In the genomic region with DNA sequence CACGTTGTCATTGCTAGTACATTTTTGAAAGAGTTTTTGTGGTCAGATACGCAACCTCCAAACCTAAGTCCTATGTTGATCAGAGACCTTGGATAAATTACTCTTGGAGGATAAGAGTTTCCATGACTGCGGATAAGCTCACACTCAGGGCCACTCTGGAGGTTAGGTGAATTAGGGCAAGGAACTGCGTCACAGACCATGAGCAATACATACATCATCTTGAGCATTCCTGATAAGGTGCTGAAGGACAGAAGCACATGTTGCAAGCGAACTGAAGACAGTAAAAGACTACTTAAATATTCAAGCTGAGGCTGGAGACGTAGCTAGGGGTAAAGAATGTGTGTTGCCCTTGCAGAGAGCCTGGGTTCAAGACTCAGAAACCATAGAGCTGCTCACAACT, we compare ENCODE assay signal across 9 mouse cellular contexts. TPM values are rescaled to one million over a fixed set of nuclear protein-coding genes. Genes with fewer than 3 reads are reported as not detected.
DNase-seq lines count a peak whose midpoint lies in the region; ATAC-seq and TF ChIP-seq lines count a peak whose summit lies in the region.
"Had no signal": no experiment of that assay in that cellular context is flagged by ENCODE, and none has a peak within 500 bp of the region (broad histone marks: within the 10 kb centered on the region; RNA-seq: fewer than 3 reads in every experiment).

No protein-coding gene starts in this region.

- peak overlapping the region; percentile 95 for H3K27ac ChIP-seq in heart, postnatal 0 days (ENCODE audit: low read depth)
- peak overlapping the region; percentile 93; the same call in 1 of the 2 replicates for H3K27ac ChIP-seq in liver, postnatal 0 days (ENCODE audit: low read depth)

- TF ChIP-seq POLR2A in lung, adult 2 months (IDR thresholded peaks at IDR 0.05; ENCODE audit: borderline replicate concordance, extremely low read depth, low read depth, low read length) = no peak

- no peak for ATAC-seq in heart, postnatal 0 days (ENCODE audit: insufficient read depth, low read depth)
- ATAC-seq in liver, postnatal 0 days = no peak

- intact Hi-C loops in heart, postnatal 25 days (cut with DNase I) = loop anchor here (5.0 kb wide), 1 partner anchor 203 kb away; a partner anchor contains a TSS

- H3K4me1 ChIP-seq in heart, postnatal 0 days (ENCODE audit: control insufficient read depth, insufficient read depth) = peaks cover 9% of the 10 kb centered on the region; the same call in 1 of the 2 replicates
- H3K4me1 ChIP-seq in lung, adult 2 months (ENCODE audit: control insufficient read depth, insufficient read depth, low read length) = no peaks in the 10 kb centered on the region; the same call in 1 of the 2 replicates
- H3K4me1 ChIP-seq in liver, postnatal 0 days (ENCODE audit: insufficient read depth) = peaks cover 18% of the 10 kb centered on the region; the same call in 1 of the 2 replicates

- no peaks in the 10 kb centered on the region for H3K27me3 ChIP-seq in heart, postnatal 0 days (ENCODE audit: control insufficient read depth, insufficient read depth, low read length)
- H3K27me3 ChIP-seq in liver, postnatal 0 days (ENCODE audit: insufficient read depth, low read length) = no peaks in the 10 kb centered on the region

- no peaks in the 10 kb centered on the region for H3K9me3 ChIP-seq in heart, postnatal 0 days (replicated peaks; ENCODE audit: control insufficient read depth, low read length)
- H3K9me3 ChIP-seq in liver, postnatal 0 days (ENCODE audit: low read length) = no peaks in the 10 kb centered on the region
- H3K9me3 ChIP-seq: midbrain, embryonic 12.5 days had no signal

- peak; percentile 85 for DNase-seq in adrenal gland, adult 2 months
- no peak for DNase-seq in adrenal gland, adult 18-20 months (ENCODE audit: low spot score in 2 of 2)
- no peak for DNase-seq in heart, postnatal 0 days (ENCODE audit: low spot score)
- no peak for DNase-seq in heart, postnatal 25 days (ENCODE audit: low spot score)
- peak; percentile 18 for DNase-seq in lung, postnatal 36 days
- no peak for DNase-seq in lung, adult 2 months
- no peak for DNase-seq in liver, postnatal 0 days
- no peak for DNase-seq in cerebellum, postnatal 4 days (ENCODE audit: low spot score in 2 of 2)

- H3K4me3 ChIP-seq in heart, postnatal 0 days (ENCODE audit: low read depth, low read length) = peak overlapping the region; percentile 97; the same call in 1 of the 2 replicates
- no peak overlapping the region for H3K4me3 ChIP-seq in lung, adult 2 months (replicated peaks; ENCODE audit: extremely low read depth, low read depth, low read length)
- H3K4me3 ChIP-seq in liver, postnatal 0 days (ENCODE audit: low read depth, low read length) = no peak overlapping the region

- peak overlapping the region; percentile 89 for H3K4me2 ChIP-seq in heart, postnatal 0 days (ENCODE audit: low read depth, low read length)
- H3K4me2 ChIP-seq in liver, postnatal 0 days (ENCODE audit: low read depth, low read length) = peak overlapping the region; percentile 85; the same call in 1 of the 2 replicates

- whole genome bisulfite sequencing in heart, postnatal 0 days = 61% methylated on average over 6 of the region's 6 CpGs
- 60% methylated on average over 6 of the region's 6 CpGs for WGBS in lung, adult 2 months
- 67% methylated on average over 6 of the region's 6 CpGs for WGBS in liver, postnatal 0 days (ENCODE audit: insufficient replicate concordance)

- H3K36me3 ChIP-seq in heart, postnatal 0 days (replicated peaks; ENCODE audit: control insufficient read depth, insufficient read depth, low read length) = no peaks in the 10 kb centered on the region
- H3K36me3 ChIP-seq in liver, postnatal 0 days (replicated peaks; ENCODE audit: insufficient read depth, low read length) = no peaks in the 10 kb centered on the region
- H3K36me3 ChIP-seq: midbrain, embryonic 12.5 days had no signal

- TF ChIP-seq EP300 in heart, postnatal 0 days (IDR thresholded peaks at IDR 0.05; ENCODE audit: low read depth) = no peak
- no peak for TF ChIP-seq EP300 in liver, postnatal 0 days (IDR thresholded peaks at IDR 0.05; ENCODE audit: low read depth)

- H3K9ac ChIP-seq in heart, postnatal 0 days (replicated peaks; ENCODE audit: low read depth, low read length) = no peak overlapping the region
- no peak overlapping the region for H3K9ac ChIP-seq in liver, postnatal 0 days (replicated peaks)

- no peak for TF ChIP-seq CTCF in heart, postnatal 0 days (IDR thresholded peaks at IDR 0.05; ENCODE audit: low read depth)
- TF ChIP-seq CTCF in lung, adult 2 months (IDR thresholded peaks at IDR 0.05; ENCODE audit: insufficient read depth, low read length) = no peak
- no peak for TF ChIP-seq CTCF in liver, postnatal 0 days (IDR thresholded peaks at IDR 0.05; ENCODE audit: low read depth)

RNA-seq across cellular contexts. Expression of a gene that starts 0.8 kb away (rescaled TPM):
- total RNA-seq in adrenal gland, adult 2 months (2021) = 1,000 to 10,000 TPM; 1,986 to 2,305 TPM
- polyA plus RNA-seq in adrenal gland, adult 2 months (2012; rRNA removed) = 10,930 and 16,655 TPM in 2 replicates
- total RNA-seq in adrenal gland, adult 18-20 months (2021) = 1,000 to 10,000 TPM; 3,296 to 3,327 TPM
- total RNA-seq in heart, postnatal 0 days (2014; rRNA removed; ENCODE audit: low replicate concordance) = 56.1 and 89.3 TPM in 2 replicates
- polyA plus RNA-seq in heart, postnatal 0 days (2015; fragmentation: Nextera tagmentation; extraction: Ambion mirVana) = 183 and 200 TPM in 2 replicates
- total RNA-seq in heart, postnatal 25 days (2021) = 100 to 1,000 TPM; 105 to 116 TPM
- 106 and 178 TPM in 2 replicates for polyA plus RNA-seq in lung, adult 2 months (2012; rRNA removed)
- 135 and 150 TPM in 2 replicates for polyA plus RNA-seq in liver, postnatal 0 days (2015; fragmentation: Nextera tagmentation; extraction: Ambion mirVana)

Comparison
In these comparisons a context has a peak if more than half of its experiments do, and no peak if none do; other contexts are left out.
1. DNase-seq: peak in adrenal gland, adult 2 months (single experiment) and lung, postnatal 36 days (single experiment); none in adrenal gland, adult 18-20 months (0 of 2), heart, postnatal 0 days (single experiment), heart, postnatal 25 days (single experiment), lung, adult 2 months (single experiment), liver, postnatal 0 days (single experiment) and cerebellum, postnatal 4 days (0 of 2).
2. RNA of a gene that starts 0.8 kb away (total RNA-seq): 3,296 to 3,327 TPM in adrenal gland, adult 18-20 months and 1,986 to 2,305 TPM in adrenal gland, adult 2 months; 105 to 116 TPM in heart, postnatal 25 days and 56.1 to 89.3 TPM in heart, postnatal 0 days; every median in the first group is over 10 times any median in the second.